Mouse (Mus musculus) stomach, postnatal 0 days (tissue): ENCODE results near the gene Btg1.

Experiments used
- CTCF ChIP-seq: IDR thresholded peaks from 2 replicates; pipeline ENCODE4 v1.5.1; 2016; ENCODE audit warnings: antibody characterized with exemption, low read depth, mild to moderate bottlenecking, moderate library complexity
- EP300 ChIP-seq: optimal IDR thresholded peaks from 2 replicates; pipeline ENCODE3; 2016; ENCODE audit warnings: antibody characterized with exemption

- TF ChIP-seq CTCF: no peak
- TF ChIP-seq EP300: no peak
Observed at GRCm38 (mm10) chr10:96617221-96617950, 580 bp downstream of the Btg1 start.
